8 mouse cellular contexts compared by ENCODE assay signal in genomic region chr2:77945596-77946485, GRCm38 (mm10). TPM values are rescaled to one million over a fixed set of nuclear protein-coding genes. Genes with fewer than 3 reads are reported as not detected.
DNase-seq lines count a peak whose midpoint lies in the region; ATAC-seq and TF ChIP-seq lines count a peak whose summit lies in the region.

TSS of gene Cwc22 (minus strand) at chr2:77946375.

- no peak; the same call in 1 of the 2 replicates for TF ChIP-seq EP300 in heart, postnatal 0 days (IDR thresholded peaks at IDR 0.05; ENCODE audit: low read depth)

- ATAC-seq in forebrain, embryonic 12.5 days (ENCODE audit: low FRiP score), result peak; percentile 91
- ATAC-seq in heart, postnatal 0 days (ENCODE audit: insufficient read depth, low read depth), result peak; percentile 89
- peak; percentile 91 for ATAC-seq in liver, embryonic 16.5 days (ENCODE audit: low read depth)
- ATAC-seq in neural tube, embryonic 13.5 days (ENCODE audit: low read depth), result peak; percentile 93

- H3K27ac ChIP-seq in forebrain, embryonic 12.5 days, result 0 out of 2 replicates have a peak within 1 kb of the TSS, but pooled peaks have one; percentile 53
- H3K27ac ChIP-seq in heart, postnatal 0 days (ENCODE audit: low read depth), result peak within 1 kb of the TSS; percentile 79
- H3K27ac ChIP-seq in liver, embryonic 16.5 days (ENCODE audit: low read length), result peak within 1 kb of the TSS; percentile 17; the same call in 1 of the 2 replicates
- H3K27ac ChIP-seq in neural tube, embryonic 13.5 days (replicated peaks), result peak within 1 kb of the TSS; percentile 86
- peak within 1 kb of the TSS; percentile 90 for H3K27ac ChIP-seq in testis, adult 2 months (ENCODE audit: control insufficient read depth, insufficient read depth, low read depth, low read length)

- H3K9ac ChIP-seq in forebrain, embryonic 12.5 days, result peak within 1 kb of the TSS; percentile 84
- H3K9ac ChIP-seq in heart, postnatal 0 days (replicated peaks; ENCODE audit: low read depth, low read length), result peak within 1 kb of the TSS; percentile 96
- H3K9ac ChIP-seq in liver, embryonic 16.5 days (ENCODE audit: low read depth, low read length), result peak within 1 kb of the TSS; percentile 83
- peak within 1 kb of the TSS; percentile 90 for H3K9ac ChIP-seq in neural tube, embryonic 13.5 days

- peaks cover 18% of the 10 kb centered on the region for H3K36me3 ChIP-seq in E14TG2a.4 (ENCODE audit: insufficient read depth, low read length)
- H3K36me3 ChIP-seq in forebrain, embryonic 12.5 days (replicated peaks), result no peaks in the 10 kb centered on the region
- H3K36me3 ChIP-seq in heart, postnatal 0 days (replicated peaks; ENCODE audit: control insufficient read depth, insufficient read depth, low read length), result 0 out of 2 replicates have a peak, but pooled peaks cover 4% of the 10 kb centered on the region
- H3K36me3 ChIP-seq in liver, embryonic 16.5 days (ENCODE audit: control insufficient read depth, insufficient read depth), result no peaks in the 10 kb centered on the region
- H3K36me3 ChIP-seq in neural tube, embryonic 13.5 days, result no peaks in the 10 kb centered on the region; the same call in 1 of the 2 replicates
- H3K36me3 ChIP-seq in testis, adult 2 months (ENCODE audit: control insufficient read depth, insufficient read depth, low read length), result no peaks in the 10 kb centered on the region

- peaks cover 5% of the 10 kb centered on the region for H3K9me3 ChIP-seq in E14TG2a.4 (ENCODE audit: low read length)
- no peaks in the 10 kb centered on the region for H3K9me3 ChIP-seq in forebrain, embryonic 12.5 days
- H3K9me3 ChIP-seq in heart, postnatal 0 days (replicated peaks; ENCODE audit: control insufficient read depth, low read length), result peaks cover 3% of the 10 kb centered on the region; the same call in 1 of the 2 replicates
- H3K9me3 ChIP-seq in liver, embryonic 16.5 days (replicated peaks; ENCODE audit: control insufficient read depth, low read length), result no peaks in the 10 kb centered on the region
- no peaks in the 10 kb centered on the region for H3K9me3 ChIP-seq in neural tube, embryonic 13.5 days

- TF ChIP-seq POLR2A in testis, adult 2 months (IDR thresholded peaks at IDR 0.05; ENCODE audit: control insufficient read depth, low read depth, low read length), result peak; percentile 69

- peak within 1 kb of the TSS; percentile 91 for H3K4me3 ChIP-seq in E14TG2a.4 (replicated peaks; ENCODE audit: low read length)
- peak within 1 kb of the TSS; percentile 79 for H3K4me3 ChIP-seq in forebrain, embryonic 12.5 days (replicated peaks)
- peak within 1 kb of the TSS; percentile 98 for H3K4me3 ChIP-seq in heart, postnatal 0 days (ENCODE audit: low read depth, low read length)
- peak within 1 kb of the TSS; percentile 81 for H3K4me3 ChIP-seq in liver, embryonic 16.5 days (ENCODE audit: low read depth, low read length)
- H3K4me3 ChIP-seq in neural tube, embryonic 13.5 days, result peak within 1 kb of the TSS; percentile 80
- H3K4me3 ChIP-seq in testis, adult 2 months (ENCODE audit: control insufficient read depth, low read depth, low read length), result peak within 1 kb of the TSS; percentile 93

- TF ChIP-seq CTCF in E14TG2a.4 (conservative IDR thresholded peaks at IDR 0.05; ENCODE audit: low read length), result no peak
- no peak for TF ChIP-seq CTCF in heart, postnatal 0 days (IDR thresholded peaks at IDR 0.05; ENCODE audit: low read depth)
- TF ChIP-seq CTCF in testis, adult 2 months (IDR thresholded peaks at IDR 0.05; ENCODE audit: control insufficient read depth, insufficient read depth, insufficient replicate concordance, low read depth, low read length), result no peak

- DNase-seq in c-Kit-positive CD71-positive TER-119-positive erythroid progenitor cells, embryonic 14.5 days (ENCODE audit: low spot score), result peak; percentile 100
- peak; percentile 93 for DNase-seq in heart, postnatal 0 days (ENCODE audit: low spot score)
- DNase-seq in kidney, postnatal 4 days, result peak; percentile 95

- peak within 1 kb of the TSS; percentile 81 for H3K4me2 ChIP-seq in forebrain, embryonic 12.5 days
- peak within 1 kb of the TSS; percentile 86 for H3K4me2 ChIP-seq in heart, postnatal 0 days (ENCODE audit: low read depth, low read length)
- peak within 1 kb of the TSS; percentile 77 for H3K4me2 ChIP-seq in liver, embryonic 16.5 days (ENCODE audit: low read depth, low read length)
- H3K4me2 ChIP-seq in neural tube, embryonic 13.5 days, result peak within 1 kb of the TSS; percentile 88

- no peaks in the 10 kb centered on the region for H3K27me3 ChIP-seq in E14TG2a.4 (ENCODE audit: insufficient read depth, low read length)
- H3K27me3 ChIP-seq in forebrain, embryonic 12.5 days, result no peaks in the 10 kb centered on the region
- no peaks in the 10 kb centered on the region for H3K27me3 ChIP-seq in heart, postnatal 0 days (ENCODE audit: control insufficient read depth, insufficient read depth, low read length)
- no peaks in the 10 kb centered on the region for H3K27me3 ChIP-seq in liver, embryonic 16.5 days (ENCODE audit: control insufficient read depth, insufficient read depth, low read depth, low read length)
- H3K27me3 ChIP-seq in neural tube, embryonic 13.5 days, result no peaks in the 10 kb centered on the region
- H3K27me3 ChIP-seq in testis, adult 2 months (ENCODE audit: control insufficient read depth, insufficient read depth, low read length), result no peaks in the 10 kb centered on the region

- WGBS in forebrain, embryonic 12.5 days, result under 1% methylated on average over 55 of the region's 55 CpGs
- WGBS in heart, postnatal 0 days, result under 1% methylated on average over 55 of the region's 55 CpGs
- under 1% methylated on average over 55 of the region's 55 CpGs for WGBS in liver, embryonic 16.5 days (ENCODE audit: insufficient replicate concordance)
- WGBS in neural tube, embryonic 13.5 days, result under 1% methylated on average over 55 of the region's 55 CpGs

- H3K4me1 ChIP-seq in E14TG2a.4 (replicated peaks; ENCODE audit: low read depth, low read length), result peaks cover 15% of the 10 kb centered on the region
- H3K4me1 ChIP-seq in forebrain, embryonic 12.5 days, result peaks cover 11% of the 10 kb centered on the region
- peaks cover 8% of the 10 kb centered on the region; the same call in 1 of the 2 replicates for H3K4me1 ChIP-seq in heart, postnatal 0 days (ENCODE audit: control insufficient read depth, insufficient read depth)
- H3K4me1 ChIP-seq in liver, embryonic 16.5 days (ENCODE audit: control insufficient read depth, low read depth, low read length), result peaks cover 5% of the 10 kb centered on the region
- H3K4me1 ChIP-seq in neural tube, embryonic 13.5 days (replicated peaks), result peaks cover 14% of the 10 kb centered on the region
- peaks cover 5% of the 10 kb centered on the region; the same call in 1 of the 2 replicates for H3K4me1 ChIP-seq in testis, adult 2 months (ENCODE audit: control insufficient read depth, insufficient read depth, low read length)

RNA-seq across cellular contexts. Expression of gene Cwc22, which starts in this region (rescaled TPM):
- polyA plus RNA-seq in forebrain, embryonic 12.5 days (2016; fragmentation: Nextera tagmentation; extraction: Ambion mirVana), result 36.9 and 37.3 TPM in 2 replicates
- 15.1 and 16.0 TPM in 2 replicates for total RNA-seq in heart, postnatal 0 days (2014; rRNA removed; ENCODE audit: low replicate concordance)
- polyA plus RNA-seq in heart, postnatal 0 days (2015; fragmentation: Nextera tagmentation; extraction: Ambion mirVana), result 8.9 and 10.8 TPM in 2 replicates
- polyA plus RNA-seq in liver, embryonic 16.5 days (2015; fragmentation: Nextera tagmentation; extraction: Ambion mirVana), result 10.3 and 11.7 TPM in 2 replicates
- 19.6 and 20.0 TPM in 2 replicates for polyA plus RNA-seq in neural tube, embryonic 13.5 days (2015; fragmentation: Nextera tagmentation; extraction: Ambion mirVana)
- polyA plus RNA-seq in testis, adult 2 months (2012; rRNA removed), result 3.2 and 3.5 TPM in 2 replicates

Comparison
In these comparisons a context has a peak if more than half of its experiments do, and no peak if none do; other contexts are left out.
1. Peak in every context shown above with its lines: DNase-seq, ATAC-seq, H3K4me3 ChIP-seq and H3K27ac ChIP-seq.
2. H3K27ac ChIP-seq: peak in every context shown above with its lines; median percentile 90 in testis, adult 2 months; 86 in neural tube, embryonic 13.5 days; 79 in heart, postnatal 0 days; 53 in forebrain, embryonic 12.5 days; 17 in liver, embryonic 16.5 days.